Mouse (Mus musculus) neutrophil, adult 65 days (primary cell): ENCODE measurements around the gene Smap2. TPM values are rescaled to one million over a fixed set of nuclear protein-coding genes. Genes with fewer than 3 reads are reported as not detected.

Experiments
- total RNA-seq: library from RNA; stranded (reverse); gene quantifications from 2 replicates; pipeline ENCODE4 v1.2.4, GENCODE M21; 2023

The Smap2 gene
- 206 and 219 TPM in 2 replicates for total RNA-seq

GRCm38 (mm10) chr4:121016928-121017657 is at the start of gene Smap2:
TSS of gene Smap2 (minus strand) at chr4:121017247.

GRCm38 (mm10) chr4:121039331-121040115 is 22.5 kb upstream of the Smap2 start, which contains the start of gene Col9a2:
TSS of gene Col9a2 (plus strand) at chr4:121039385.

GRCm38 (mm10) chr4:120951428-120951973 is 65.5 kb downstream of the Smap2 start, which contains the start of gene Zfp69:
TSS of gene Zfp69 (minus strand) at chr4:120951699.

GRCm38 (mm10) chr4:120924554-120925299 is 92.3 kb downstream of the Smap2 start, which contains the start of gene Exo5:
TSS of gene Exo5 (minus strand) at chr4:120925017.

Other genes starting within 250 kb of the Smap2 start
- 39.5 and 44.5 TPM in 2 replicates for gene Nfyc, start 185.7 kb downstream of the Smap2 start, total RNA-seq
- gene Rims3, start 162.4 kb downstream of the Smap2 start, total RNA-seq, result 0.13 TPM in 1 of 2 replicates, not detected in the other
- 3.9 and 5.6 TPM in 2 replicates for gene Exo5, start 92.2 kb downstream of the Smap2 start, total RNA-seq
- gene Zfp69, start 65.5 kb downstream of the Smap2 start, total RNA-seq, result 2.0 and 5.1 TPM in 2 replicates
- not detected in 2 replicates for gene Col9a2, start 22.1 kb upstream of the Smap2 start, total RNA-seq
- 115 and 127 TPM in 2 replicates for gene Zmpste24, start 81.0 kb upstream of the Smap2 start, total RNA-seq
- not detected in 2 replicates for gene Tmco2, start 92.0 kb upstream of the Smap2 start, total RNA-seq
- gene Rlf, start 197.8 kb upstream of the Smap2 start, total RNA-seq, result 100 and 142 TPM in 2 replicates